ENCODE assay signal across 13 mouse cellular contexts in genomic region chr11:88169531-88170040, GRCm38 (mm10). TPM values are rescaled to one million over a fixed set of nuclear protein-coding genes. Genes with fewer than 3 reads are reported as not detected.
DNase-seq lines count a peak whose midpoint lies in the region; ATAC-seq lines count a peak whose summit lies in the region.
"Had no signal": no experiment of that assay in that cellular context is flagged by ENCODE, and none has a peak within 500 bp of the region (broad histone marks: within the 10 kb centered on the region; RNA-seq: fewer than 3 reads in every experiment).

No protein-coding gene starts in this region.

- H3K9me3 ChIP-seq in forebrain, embryonic 11.5 days (ENCODE audit: control insufficient read depth, low read length): no peaks in the 10 kb centered on the region
- no peaks in the 10 kb centered on the region for H3K9me3 ChIP-seq in forebrain, embryonic 14.5 days (replicated peaks; ENCODE audit: control insufficient read depth, low read length)
- no peaks in the 10 kb centered on the region for H3K9me3 ChIP-seq in hindbrain, embryonic 16.5 days (ENCODE audit: control insufficient read depth, low read length)
- no peaks in the 10 kb centered on the region for H3K9me3 ChIP-seq in hindbrain, embryonic 11.5 days (ENCODE audit: control insufficient read depth, low read length)
- no peaks in the 10 kb centered on the region for H3K9me3 ChIP-seq in midbrain, embryonic 12.5 days
- no peaks in the 10 kb centered on the region for H3K9me3 ChIP-seq in midbrain, embryonic 14.5 days (ENCODE audit: control insufficient read depth, low read length)
- no peaks in the 10 kb centered on the region for H3K9me3 ChIP-seq in limb, embryonic 13.5 days

- WGBS in forebrain, embryonic 11.5 days: 21% methylated on average over 32 of the region's 32 CpGs
- WGBS in forebrain, embryonic 14.5 days: 31% methylated on average over 32 of the region's 32 CpGs
- 31% methylated on average over 32 of the region's 32 CpGs for WGBS in hindbrain, embryonic 16.5 days
- 24% methylated on average over 32 of the region's 32 CpGs for WGBS in hindbrain, embryonic 11.5 days
- WGBS in midbrain, embryonic 12.5 days: 18% methylated on average over 32 of the region's 32 CpGs
- WGBS in midbrain, embryonic 14.5 days: 24% methylated on average over 32 of the region's 32 CpGs
- WGBS in limb, embryonic 13.5 days: 20% methylated on average over 32 of the region's 32 CpGs

- H3K27ac ChIP-seq in forebrain, embryonic 11.5 days (ENCODE audit: low read depth, low read length): no peak overlapping the region
- no peak overlapping the region for H3K27ac ChIP-seq in forebrain, embryonic 14.5 days (ENCODE audit: low read depth, low read length)
- no peak overlapping the region for H3K27ac ChIP-seq in hindbrain, embryonic 16.5 days (ENCODE audit: low read depth, low read length)
- H3K27ac ChIP-seq in hindbrain, embryonic 11.5 days (ENCODE audit: low read depth, low read length): no peak overlapping the region
- no peak overlapping the region for H3K27ac ChIP-seq in midbrain, embryonic 12.5 days (replicated peaks)
- H3K27ac ChIP-seq in midbrain, embryonic 14.5 days (replicated peaks; ENCODE audit: low read depth, low read length): no peak overlapping the region
- no peak overlapping the region for H3K27ac ChIP-seq in limb, embryonic 13.5 days

- no peak for ATAC-seq in forebrain, embryonic 11.5 days (replicated peaks; ENCODE audit: low FRiP score)
- ATAC-seq in forebrain, embryonic 14.5 days: no peak
- ATAC-seq in hindbrain, embryonic 16.5 days: no peak
- no peak for ATAC-seq in hindbrain, embryonic 11.5 days (ENCODE audit: low FRiP score)
- no peak for ATAC-seq in midbrain, embryonic 12.5 days (ENCODE audit: low FRiP score, low read depth)
- no peak for ATAC-seq in midbrain, embryonic 14.5 days (ENCODE audit: low FRiP score, low TSS enrichment)
- no peak for ATAC-seq in limb, embryonic 13.5 days (ENCODE audit: low FRiP score, low read depth)
- ATAC-seq: forebrain, embryonic 16.5 days; lung, postnatal 0 days had no signal

- H3K4me3 ChIP-seq in forebrain, embryonic 11.5 days (ENCODE audit: low read depth, low read length): no peak overlapping the region
- no peak overlapping the region for H3K4me3 ChIP-seq in forebrain, embryonic 14.5 days (ENCODE audit: low read depth, low read length)
- H3K4me3 ChIP-seq in hindbrain, embryonic 16.5 days (ENCODE audit: low read length): no peak overlapping the region
- no peak overlapping the region; the same call in 1 of the 2 replicates for H3K4me3 ChIP-seq in hindbrain, embryonic 11.5 days (ENCODE audit: low read depth, low read length)
- H3K4me3 ChIP-seq in midbrain, embryonic 12.5 days: peak overlapping the region; percentile 10; the same call in 1 of the 2 replicates
- H3K4me3 ChIP-seq in midbrain, embryonic 14.5 days (replicated peaks; ENCODE audit: low read depth, low read length): no peak overlapping the region
- no peak overlapping the region; the same call in 1 of the 2 replicates for H3K4me3 ChIP-seq in limb, embryonic 13.5 days

- H3K36me3 ChIP-seq in forebrain, embryonic 11.5 days (ENCODE audit: control insufficient read depth, insufficient read depth, low read length): no peaks in the 10 kb centered on the region
- 0 out of 2 replicates have a peak, but pooled peaks cover 6% of the 10 kb centered on the region for H3K36me3 ChIP-seq in forebrain, embryonic 14.5 days (ENCODE audit: control insufficient read depth, insufficient read depth, low read length)
- H3K36me3 ChIP-seq in hindbrain, embryonic 16.5 days (ENCODE audit: control insufficient read depth, insufficient read depth, low read length): no peaks in the 10 kb centered on the region
- H3K36me3 ChIP-seq in hindbrain, embryonic 11.5 days (ENCODE audit: control insufficient read depth, insufficient read depth, low read length): no peaks in the 10 kb centered on the region
- H3K36me3 ChIP-seq in midbrain, embryonic 12.5 days: 0 out of 2 replicates have a peak, but pooled peaks cover 4% of the 10 kb centered on the region
- H3K36me3 ChIP-seq in midbrain, embryonic 14.5 days (ENCODE audit: control insufficient read depth, insufficient read depth, low read length): 0 out of 2 replicates have a peak, but pooled peaks cover 6% of the 10 kb centered on the region
- H3K36me3 ChIP-seq in limb, embryonic 13.5 days: no peaks in the 10 kb centered on the region; the same call in 1 of the 2 replicates

- no peak for DNase-seq in forebrain, embryonic 11.5 days (ENCODE audit: low spot score)
- no peak for DNase-seq in forebrain, embryonic 14.5 days (ENCODE audit: low spot score)
- DNase-seq in hindbrain, embryonic 11.5 days (ENCODE audit: low spot score): no peak
- DNase-seq in midbrain, embryonic 14.5 days: no peak
- DNase-seq in cerebellum, postnatal 25 days: no peak
- DNase-seq: adrenal gland, adult 8-10 months; B cell, adult 2 months; spleen, adult 18-20 months had no signal

- peak overlapping the region; percentile 27; the same call in 1 of the 2 replicates for H3K9ac ChIP-seq in forebrain, embryonic 11.5 days (ENCODE audit: low read length)
- H3K9ac ChIP-seq in forebrain, embryonic 14.5 days (ENCODE audit: low read length): no peak overlapping the region
- H3K9ac ChIP-seq in hindbrain, embryonic 16.5 days (ENCODE audit: low read depth, low read length): peak overlapping the region; percentile 25; the same call in 1 of the 2 replicates
- no peak overlapping the region for H3K9ac ChIP-seq in hindbrain, embryonic 11.5 days (ENCODE audit: low read depth, low read length)
- H3K9ac ChIP-seq in midbrain, embryonic 12.5 days (replicated peaks): peak overlapping the region; percentile 34; the same call in 1 of the 2 replicates
- no peak overlapping the region for H3K9ac ChIP-seq in midbrain, embryonic 14.5 days (replicated peaks; ENCODE audit: low read length)
- peak overlapping the region; percentile 54 for H3K9ac ChIP-seq in limb, embryonic 13.5 days

- 0 out of 2 replicates have a peak overlapping the region, but pooled peaks have one; percentile 11 for H3K4me2 ChIP-seq in forebrain, embryonic 11.5 days (ENCODE audit: low read depth, low read length, severe bottlenecking)
- H3K4me2 ChIP-seq in forebrain, embryonic 14.5 days (ENCODE audit: low read length): no peak overlapping the region
- H3K4me2 ChIP-seq in hindbrain, embryonic 16.5 days (ENCODE audit: low read length): no peak overlapping the region
- H3K4me2 ChIP-seq in hindbrain, embryonic 11.5 days (replicated peaks; ENCODE audit: low read depth, low read length): no peak overlapping the region
- H3K4me2 ChIP-seq in midbrain, embryonic 12.5 days (replicated peaks): 0 out of 2 replicates have a peak overlapping the region, but pooled peaks have one; percentile 1
- no peak overlapping the region for H3K4me2 ChIP-seq in midbrain, embryonic 14.5 days (ENCODE audit: low read length)
- peak overlapping the region; percentile 33 for H3K4me2 ChIP-seq in limb, embryonic 13.5 days (replicated peaks)

- H3K4me1 ChIP-seq in forebrain, embryonic 11.5 days (replicated peaks; ENCODE audit: control insufficient read depth, insufficient read depth, low read length): peaks cover 27% of the 10 kb centered on the region
- peaks cover 19% of the 10 kb centered on the region for H3K4me1 ChIP-seq in forebrain, embryonic 14.5 days (ENCODE audit: control insufficient read depth, insufficient read depth, low read length)
- H3K4me1 ChIP-seq in hindbrain, embryonic 16.5 days (ENCODE audit: control insufficient read depth, insufficient read depth, low read depth, low read length): peaks cover 15% of the 10 kb centered on the region
- peaks cover 26% of the 10 kb centered on the region for H3K4me1 ChIP-seq in hindbrain, embryonic 11.5 days (replicated peaks; ENCODE audit: control insufficient read depth, insufficient read depth, low read length)
- H3K4me1 ChIP-seq in midbrain, embryonic 12.5 days: peaks cover 63% of the 10 kb centered on the region
- 0 out of 2 replicates have a peak, but pooled peaks cover 8% of the 10 kb centered on the region for H3K4me1 ChIP-seq in midbrain, embryonic 14.5 days (ENCODE audit: control insufficient read depth, insufficient read depth, low read length)
- peaks cover 68% of the 10 kb centered on the region for H3K4me1 ChIP-seq in limb, embryonic 13.5 days

- peaks cover 2% of the 10 kb centered on the region; the same call in 1 of the 2 replicates for H3K27me3 ChIP-seq in forebrain, embryonic 11.5 days (ENCODE audit: control insufficient read depth, insufficient read depth, low read length)
- no peaks in the 10 kb centered on the region for H3K27me3 ChIP-seq in forebrain, embryonic 14.5 days (replicated peaks; ENCODE audit: control insufficient read depth, insufficient read depth, low read length)
- H3K27me3 ChIP-seq in hindbrain, embryonic 16.5 days (replicated peaks; ENCODE audit: control insufficient read depth, insufficient read depth, low read length): no peaks in the 10 kb centered on the region
- peaks cover 3% of the 10 kb centered on the region; the same call in 1 of the 2 replicates for H3K27me3 ChIP-seq in hindbrain, embryonic 11.5 days (ENCODE audit: control insufficient read depth, insufficient read depth, low read length)
- H3K27me3 ChIP-seq in midbrain, embryonic 12.5 days: peaks cover 46% of the 10 kb centered on the region
- H3K27me3 ChIP-seq in midbrain, embryonic 14.5 days (ENCODE audit: control insufficient read depth, insufficient read depth, low read length): no peaks in the 10 kb centered on the region
- peaks cover 37% of the 10 kb centered on the region for H3K27me3 ChIP-seq in limb, embryonic 13.5 days

RNA-seq across cellular contexts. Expression of gene Mrps23, which starts 34.6 kb away (rescaled TPM):
- polyA plus RNA-seq in forebrain, embryonic 11.5 days (2014; fragmentation: Nextera tagmentation; extraction: Ambion mirVana): 70.8 and 71.7 TPM in 2 replicates
- 75.5 and 80.8 TPM in 2 replicates for polyA plus RNA-seq in forebrain, embryonic 14.5 days (2014; fragmentation: Nextera tagmentation; extraction: Ambion mirVana)
- polyA plus RNA-seq in hindbrain, embryonic 16.5 days (2015; fragmentation: Nextera tagmentation; extraction: Ambion mirVana): 61.1 and 68.8 TPM in 2 replicates
- polyA plus RNA-seq in hindbrain, embryonic 11.5 days (2014; fragmentation: Nextera tagmentation; extraction: Ambion mirVana): 83.2 and 84.5 TPM in 2 replicates
- 69.5 and 71.1 TPM in 2 replicates for polyA plus RNA-seq in midbrain, embryonic 12.5 days (2016; fragmentation: Nextera tagmentation; extraction: Ambion mirVana)
- 67.9 and 70.0 TPM in 2 replicates for polyA plus RNA-seq in midbrain, embryonic 14.5 days (2014; fragmentation: Nextera tagmentation; extraction: Ambion mirVana)
- 54.8 and 55.5 TPM in 2 replicates for polyA plus RNA-seq in limb, embryonic 13.5 days (2015; fragmentation: Nextera tagmentation; extraction: Ambion mirVana)

Comparison
In these comparisons a context has a peak if more than half of its experiments do, and no peak if none do; other contexts are left out.
1. H3K4me2 ChIP-seq: peak in forebrain, embryonic 11.5 days (single experiment), midbrain, embryonic 12.5 days (single experiment) and limb, embryonic 13.5 days (single experiment); none in forebrain, embryonic 14.5 days (single experiment), hindbrain, embryonic 16.5 days (single experiment), hindbrain, embryonic 11.5 days (single experiment) and midbrain, embryonic 14.5 days (single experiment).
2. H3K9ac ChIP-seq: peak in forebrain, embryonic 11.5 days (single experiment), hindbrain, embryonic 16.5 days (single experiment), midbrain, embryonic 12.5 days (single experiment) and limb, embryonic 13.5 days (single experiment); none in forebrain, embryonic 14.5 days (single experiment), hindbrain, embryonic 11.5 days (single experiment) and midbrain, embryonic 14.5 days (single experiment).